In genomic region chr7:118519661-118520060, GRCm38 (mm10) we compare ENCODE assay signal across 15 mouse cellular contexts.
"Had no signal": no experiment of that assay in that cellular context is flagged by ENCODE, and none has a peak within 500 bp of the region (broad histone marks: within the 10 kb centered on the region; RNA-seq: fewer than 3 reads in every experiment).

No protein-coding gene starts in this region.

- H3K4me1 ChIP-seq: liver, embryonic 13.5 days; liver, embryonic 15.5 days; midbrain, embryonic 12.5 days; neural tube, embryonic 12.5 days; stomach, embryonic 15.5 days had no signal

- H3K9ac ChIP-seq: liver, embryonic 13.5 days; liver, embryonic 15.5 days; liver, postnatal 0 days; lung, embryonic 15.5 days; midbrain, embryonic 12.5 days; neural tube, embryonic 12.5 days; stomach, embryonic 15.5 days had no signal

- H3K9me3 ChIP-seq: liver, embryonic 13.5 days; liver, embryonic 15.5 days; lung, embryonic 15.5 days; midbrain, embryonic 12.5 days; neural tube, embryonic 12.5 days; stomach, embryonic 15.5 days had no signal

- H3K27me3 ChIP-seq: liver, embryonic 13.5 days; liver, embryonic 15.5 days; lung, embryonic 15.5 days; midbrain, embryonic 12.5 days; neural tube, embryonic 12.5 days; stomach, embryonic 15.5 days had no signal

- H3K4me2 ChIP-seq: liver, embryonic 11.5 days; liver, embryonic 13.5 days; liver, embryonic 15.5 days; lung, embryonic 15.5 days; neural tube, embryonic 12.5 days; stomach, embryonic 15.5 days had no signal

- H3K27ac ChIP-seq: liver, embryonic 13.5 days; liver, embryonic 15.5 days; lung, embryonic 15.5 days; midbrain, embryonic 12.5 days; neural tube, embryonic 12.5 days; stomach, embryonic 15.5 days; stomach, postnatal 0 days had no signal

- DNase-seq: liver; liver, embryonic 13.5 days; liver, postnatal 0 days; midbrain, embryonic 14.5 days; right cerebral cortex, postnatal 14 days; thymus, postnatal 14 days; thymus, postnatal 36 days had no signal

- H3K4me3 ChIP-seq: liver, embryonic 13.5 days; liver, embryonic 15.5 days; lung, embryonic 15.5 days; megakaryocyte, embryonic 14.5 days; midbrain, embryonic 12.5 days; neural tube, embryonic 12.5 days; stomach, embryonic 15.5 days had no signal

- H3K36me3 ChIP-seq: liver, embryonic 13.5 days; liver, embryonic 15.5 days; lung, embryonic 15.5 days; neural tube, embryonic 12.5 days; stomach, embryonic 15.5 days had no signal
